Comparison of ENCODE assay signal across 8 mouse cellular contexts in the genomic region with DNA sequence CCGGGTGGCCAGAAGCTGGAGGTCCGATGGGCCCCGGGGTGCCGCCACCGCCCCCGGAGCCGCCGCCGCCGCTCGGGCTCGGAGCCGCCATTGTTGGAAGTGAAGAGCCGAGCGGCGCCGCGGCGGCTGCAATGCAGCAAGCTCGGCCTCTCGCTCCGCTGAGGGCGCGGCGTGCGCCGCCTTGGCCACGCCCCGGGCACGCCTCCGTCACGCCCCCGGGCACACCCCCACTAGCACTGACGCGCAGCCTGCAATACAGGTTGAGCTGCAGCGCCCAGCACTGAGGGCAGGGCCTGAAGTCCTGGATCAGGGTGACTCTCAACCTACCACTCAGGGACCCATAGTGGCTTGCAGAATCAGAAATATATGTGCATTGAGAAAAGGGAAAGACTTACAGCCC. TPM values are rescaled to one million over a fixed set of nuclear protein-coding genes. Genes with fewer than 3 reads are reported as not detected.
DNase-seq lines count a peak whose midpoint lies in the region; ATAC-seq lines count a peak whose summit lies in the region.

TSS of gene Map2k4 (minus strand) at position 144 of the 400 bp plus-strand sequence.

- peak within 1 kb of the TSS; percentile 94 for H3K4me3 ChIP-seq in megakaryocyte, embryonic 14.5 days (replicated peaks)

- H3K4me1 ChIP-seq in megakaryocyte, embryonic 14.5 days, result peaks cover 50% of the 10 kb centered on the region

- H3K9me3 ChIP-seq in megakaryocyte, embryonic 14.5 days, result no peaks in the 10 kb centered on the region

- peaks cover 5% of the 10 kb centered on the region for H3K36me3 ChIP-seq in megakaryocyte, embryonic 14.5 days (replicated peaks; ENCODE audit: low read length)

- peak; percentile 98 for ATAC-seq in common myeloid progenitor, adult 5-6 weeks (replicated peaks; ENCODE audit: low read depth, poor library complexity, severe bottlenecking)

- DNase-seq in WW6 (ENCODE audit: low read depth, low spot score), result peak; percentile 92
- DNase-seq in gastrocnemius, adult 8-10 months (ENCODE audit: low spot score in 2 of 2), result peak; percentile 85
- peak; percentile 58 for DNase-seq in hindlimb bud, embryonic 11.5 days (ENCODE audit: extremely low spot score, low read depth, low spot score)
- peak; percentile 75 to 85 for DNase-seq in left cerebral cortex, adult 8-10 months (ENCODE audit: low spot score in 2 of 2)
- peak; percentile 93 to 95 for DNase-seq in right cerebral cortex, postnatal 10 days (ENCODE audit: low spot score in 2 of 2)
- DNase-seq in urinary bladder, postnatal 25 days (ENCODE audit: low spot score), result peak; percentile 94

- H3K27me3 ChIP-seq in megakaryocyte, embryonic 14.5 days (replicated peaks), result no peaks in the 10 kb centered on the region

RNA-seq across cellular contexts. Expression of gene Map2k4, which starts in this region (rescaled TPM):
- total RNA-seq in common myeloid progenitor, adult 5-6 weeks (2017), result 33.9 and 37.9 TPM in 2 replicates
- 10 to 100 TPM; 68.4 to 76.4 (median 71.3) TPM for total RNA-seq in gastrocnemius, adult 8-10 months (2022)
- 100 to 1,000 TPM; 173 to 191 (median 185) TPM for total RNA-seq in left cerebral cortex, adult 8-10 months (2022)
- 0.86 and 7.0 TPM in 2 replicates for polyA plus RNA-seq in megakaryocyte, embryonic 14.5 days (2012; ENCODE audit: insufficient read depth, low replicate concordance)

Comparison
In these comparisons a context has a peak if more than half of its experiments do, and no peak if none do; other contexts are left out.
1. Peak in every context shown above with its lines: DNase-seq, ATAC-seq and H3K4me3 ChIP-seq.